In genomic region chr19:32346176-32346575, GRCm38 (mm10) we compare ENCODE assay signal across 8 mouse cellular contexts. TPM values are rescaled to one million over a fixed set of nuclear protein-coding genes. Genes with fewer than 3 reads are reported as not detected.
DNase-seq lines count a peak whose midpoint lies in the region; ATAC-seq lines count a peak whose summit lies in the region.

No protein-coding gene starts in this region.

- no peak overlapping the region for H3K27ac ChIP-seq in liver, embryonic 11.5 days (ENCODE audit: low read depth, low read length)
- H3K27ac ChIP-seq in embryonic facial prominence, embryonic 14.5 days (replicated peaks; ENCODE audit: low read depth, low read length), result peak overlapping the region; percentile 65
- peak overlapping the region; percentile 79 for H3K27ac ChIP-seq in intestine, embryonic 14.5 days (ENCODE audit: low read depth)
- H3K27ac ChIP-seq in liver, embryonic 16.5 days (ENCODE audit: low read length), result peak overlapping the region; percentile 76

- ATAC-seq in liver, embryonic 11.5 days (replicated peaks; ENCODE audit: low FRiP score), result no peak
- peak; percentile 82 for ATAC-seq in embryonic facial prominence, embryonic 14.5 days (ENCODE audit: low read depth)
- ATAC-seq in intestine, embryonic 14.5 days (replicated peaks; ENCODE audit: low FRiP score, low TSS enrichment, low read depth), result no peak
- ATAC-seq in liver, embryonic 16.5 days (ENCODE audit: low read depth), result peak; percentile 71

- intact Hi-C loops in left cerebral cortex, postnatal 36 days (cut with DNase I), result no loop called here
- intact Hi-C loops in left cerebral cortex, postnatal 4 days (cut with DNase I), result no loop called here

- no peak overlapping the region for H3K4me3 ChIP-seq in liver, embryonic 11.5 days (ENCODE audit: low read depth, low read length)
- H3K4me3 ChIP-seq in embryonic facial prominence, embryonic 14.5 days (ENCODE audit: low read depth, low read length), result no peak overlapping the region
- no peak overlapping the region for H3K4me3 ChIP-seq in intestine, embryonic 14.5 days (ENCODE audit: low read depth, low read length)
- H3K4me3 ChIP-seq in liver, embryonic 16.5 days (ENCODE audit: low read depth, low read length), result peak overlapping the region; percentile 20; the same call in 1 of the 2 replicates

- peaks cover 35% of the 10 kb centered on the region for H3K4me1 ChIP-seq in liver, embryonic 11.5 days (replicated peaks; ENCODE audit: control insufficient read depth, insufficient read depth, low read length)
- peaks cover 49% of the 10 kb centered on the region for H3K4me1 ChIP-seq in embryonic facial prominence, embryonic 14.5 days (ENCODE audit: control insufficient read depth, insufficient read depth, low read length)
- H3K4me1 ChIP-seq in intestine, embryonic 14.5 days (replicated peaks; ENCODE audit: control insufficient read depth, insufficient read depth, low read length), result peaks cover 51% of the 10 kb centered on the region
- peaks cover 21% of the 10 kb centered on the region for H3K4me1 ChIP-seq in liver, embryonic 16.5 days (ENCODE audit: control insufficient read depth, low read depth, low read length)

- no peaks in the 10 kb centered on the region for H3K27me3 ChIP-seq in liver, embryonic 11.5 days (replicated peaks; ENCODE audit: control insufficient read depth, insufficient read depth, low read length)
- no peaks in the 10 kb centered on the region for H3K27me3 ChIP-seq in embryonic facial prominence, embryonic 14.5 days (replicated peaks; ENCODE audit: control insufficient read depth, insufficient read depth, low read length)
- no peaks in the 10 kb centered on the region for H3K27me3 ChIP-seq in intestine, embryonic 14.5 days (replicated peaks; ENCODE audit: control insufficient read depth, insufficient read depth, low read length)
- no peaks in the 10 kb centered on the region for H3K27me3 ChIP-seq in liver, embryonic 16.5 days (ENCODE audit: control insufficient read depth, insufficient read depth, low read depth, low read length)

- H3K36me3 ChIP-seq in liver, embryonic 11.5 days (ENCODE audit: control insufficient read depth, insufficient read depth, low read length), result no peaks in the 10 kb centered on the region
- H3K36me3 ChIP-seq in embryonic facial prominence, embryonic 14.5 days (ENCODE audit: control insufficient read depth, insufficient read depth, low read length), result no peaks in the 10 kb centered on the region
- H3K36me3 ChIP-seq in intestine, embryonic 14.5 days (ENCODE audit: control insufficient read depth, insufficient read depth, low read length), result no peaks in the 10 kb centered on the region
- H3K36me3 ChIP-seq in liver, embryonic 16.5 days (ENCODE audit: control insufficient read depth, insufficient read depth), result no peaks in the 10 kb centered on the region

- DNase-seq in liver, result peak; percentile 29
- DNase-seq in liver, embryonic 11.5 days (ENCODE audit: low spot score), result no peak
- DNase-seq in embryonic facial prominence, embryonic 14.5 days (ENCODE audit: low spot score), result peak; percentile 93
- peak; percentile 55 for DNase-seq in intestine, embryonic 14.5 days (ENCODE audit: low spot score)
- DNase-seq in thymus, postnatal 14 days, result no peak
- DNase-seq in left cerebral cortex, postnatal 36 days (ENCODE audit: low spot score in 2 of 2), result no peak
- no peak for DNase-seq in left cerebral cortex, postnatal 4 days

- no peak overlapping the region for H3K4me2 ChIP-seq in liver, embryonic 11.5 days
- H3K4me2 ChIP-seq in embryonic facial prominence, embryonic 14.5 days (ENCODE audit: low read depth, low read length), result no peak overlapping the region
- H3K4me2 ChIP-seq in intestine, embryonic 14.5 days (ENCODE audit: low read length), result peak overlapping the region; percentile 30
- peak overlapping the region; percentile 41; the same call in 1 of the 2 replicates for H3K4me2 ChIP-seq in liver, embryonic 16.5 days (ENCODE audit: low read depth, low read length)

- no peaks in the 10 kb centered on the region for H3K9me3 ChIP-seq in liver, embryonic 11.5 days (ENCODE audit: control insufficient read depth, low read length)
- H3K9me3 ChIP-seq in embryonic facial prominence, embryonic 14.5 days (ENCODE audit: control insufficient read depth, low read length), result no peaks in the 10 kb centered on the region
- H3K9me3 ChIP-seq in intestine, embryonic 14.5 days (ENCODE audit: control insufficient read depth, low read length), result no peaks in the 10 kb centered on the region
- H3K9me3 ChIP-seq in liver, embryonic 16.5 days (replicated peaks; ENCODE audit: control insufficient read depth, low read length), result no peaks in the 10 kb centered on the region

- no peak overlapping the region for H3K9ac ChIP-seq in liver, embryonic 11.5 days (ENCODE audit: low read depth, low read length)
- H3K9ac ChIP-seq in embryonic facial prominence, embryonic 14.5 days (ENCODE audit: low read depth, low read length), result no peak overlapping the region
- no peak overlapping the region for H3K9ac ChIP-seq in intestine, embryonic 14.5 days (ENCODE audit: low read length)
- no peak overlapping the region for H3K9ac ChIP-seq in liver, embryonic 16.5 days (ENCODE audit: low read depth, low read length)

- 53% methylated on average over 3 of the region's 3 CpGs for WGBS in liver, embryonic 11.5 days
- WGBS in embryonic facial prominence, embryonic 14.5 days, result 3% methylated on average over 3 of the region's 3 CpGs
- 7% methylated on average over 3 of the region's 3 CpGs for WGBS in intestine, embryonic 14.5 days
- 58% methylated on average over 3 of the region's 3 CpGs for WGBS in liver, embryonic 16.5 days (ENCODE audit: insufficient replicate concordance)

RNA-seq across cellular contexts. Expression of gene Sgms1, which starts 43.3 kb away (rescaled TPM):
- polyA plus RNA-seq in liver, embryonic 11.5 days (2014; fragmentation: Nextera tagmentation; extraction: Ambion mirVana), result 31.4 and 32.0 TPM in 2 replicates
- 29.7 and 31.3 TPM in 2 replicates for polyA plus RNA-seq in embryonic facial prominence, embryonic 14.5 days (2014; fragmentation: Nextera tagmentation; extraction: Ambion mirVana)
- polyA plus RNA-seq in intestine, embryonic 14.5 days (2014; fragmentation: Nextera tagmentation; extraction: Ambion mirVana), result 37.5 and 38.2 TPM in 2 replicates
- 28.8 and 30.7 TPM in 2 replicates for polyA plus RNA-seq in liver, embryonic 16.5 days (2015; fragmentation: Nextera tagmentation; extraction: Ambion mirVana)
- 10 to 100 TPM; 38.5 to 58.1 TPM for total RNA-seq in left cerebral cortex, postnatal 36 days (2021)
- total RNA-seq in left cerebral cortex, postnatal 4 days (2021), result 10 to 100 TPM; 23.4 to 27.2 TPM

Comparison
In these comparisons a context has a peak if more than half of its experiments do, and no peak if none do; other contexts are left out.
1. DNase-seq: peak in liver (single experiment), embryonic facial prominence, embryonic 14.5 days (single experiment) and intestine, embryonic 14.5 days (single experiment); none in liver, embryonic 11.5 days (single experiment), thymus, postnatal 14 days (single experiment), left cerebral cortex, postnatal 36 days (0 of 2) and left cerebral cortex, postnatal 4 days (single experiment).
2. ATAC-seq: peak in embryonic facial prominence, embryonic 14.5 days (single experiment) and liver, embryonic 16.5 days (single experiment); none in liver, embryonic 11.5 days (single experiment) and intestine, embryonic 14.5 days (single experiment).
3. H3K4me2 ChIP-seq: peak in intestine, embryonic 14.5 days (single experiment) and liver, embryonic 16.5 days (single experiment); none in liver, embryonic 11.5 days (single experiment) and embryonic facial prominence, embryonic 14.5 days (single experiment).